In the genomic region with DNA sequence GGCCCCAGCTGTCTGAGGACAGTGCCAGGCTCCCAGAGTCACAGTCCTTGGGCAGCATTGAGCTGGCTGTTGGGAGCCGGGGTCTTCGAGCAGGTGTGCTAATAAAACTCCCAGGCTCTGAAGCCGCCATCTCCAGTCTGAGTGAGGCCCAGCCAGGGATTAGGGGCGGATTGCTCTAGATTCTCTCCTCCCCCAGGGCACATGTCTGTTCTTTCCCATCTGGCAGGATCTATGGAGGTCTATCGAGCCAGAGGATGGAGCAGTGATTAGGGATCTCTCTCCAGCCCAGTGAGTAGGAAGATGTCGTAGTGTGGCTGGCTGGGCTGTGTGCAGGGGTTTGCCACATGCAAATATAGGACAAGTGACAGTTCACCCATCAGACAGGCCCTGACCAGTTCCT, we compare ENCODE assay signal across 8 mouse cellular contexts. TPM values are rescaled to one million over a fixed set of nuclear protein-coding genes. Genes with fewer than 3 reads are reported as not detected.
DNase-seq lines count a peak whose midpoint lies in the region; ATAC-seq and TF ChIP-seq lines count a peak whose summit lies in the region.

No protein-coding gene starts in this region.

- TF ChIP-seq RAD21 in CH12.LX (IDR thresholded peaks at IDR 0.05; ENCODE audit: low read depth, low read length), result no peak

- TF ChIP-seq POLR2A in CH12.LX (IDR thresholded peaks at IDR 0.05; ENCODE audit: low read depth, low read length), result no peak

- peaks cover 21% of the 10 kb centered on the region; the same call in 1 of the 2 replicates for H3K36me3 ChIP-seq in heart, embryonic 13.5 days
- H3K36me3 ChIP-seq in CH12.LX (replicated peaks in 1 of 2; ENCODE audit: control insufficient read depth in 1 of 2, insufficient read depth in 1 of 2, low read length in 1 of 2), result no peaks in the 10 kb centered on the region
- H3K36me3 ChIP-seq in embryonic facial prominence, embryonic 10.5 days (replicated peaks), result peaks cover 73% of the 10 kb centered on the region
- peaks cover 89% of the 10 kb centered on the region for H3K36me3 ChIP-seq in liver, embryonic 12.5 days

- peak overlapping the region; percentile 40 for H3K4me3 ChIP-seq in heart, embryonic 13.5 days
- no peak overlapping the region for H3K4me3 ChIP-seq in CH12.LX (replicated peaks in 1 of 3; ENCODE audit: low read depth in 2 of 3, low read length in 2 of 3, poor library complexity in 1 of 3)
- peak overlapping the region; percentile 28; the same call in 1 of the 2 replicates for H3K4me3 ChIP-seq in embryonic facial prominence, embryonic 10.5 days
- H3K4me3 ChIP-seq in liver, embryonic 12.5 days, result peak overlapping the region; percentile 89

- no peaks in the 10 kb centered on the region for H3K79me2 ChIP-seq in CH12.LX (replicated peaks; ENCODE audit: control insufficient read depth, extremely low read depth, insufficient read depth, poor library complexity, severe bottlenecking)

- no peak for TF ChIP-seq CTCF in CH12.LX (conservative IDR thresholded peaks at IDR 0.05 in 1 of 2, IDR thresholded peaks at IDR 0.05 in 1 of 2; ENCODE audit: low read depth in 2 of 2, low read length in 2 of 2)

- intact Hi-C loops in heart, postnatal 14 days (cut with DNase I), result loop anchor here (2.0 kb wide), 4 partner anchors 24 to 228 kb away; a partner anchor contains a TSS

- in situ Hi-C loops in CH12.LX (cut with MboI; ENCODE audit: low pct_ligation_motif_present, low pct_unique_long_range_greater_than_20kb, low sequenced_read_pairs), result loop anchor here (10.0 kb wide), 1 partner anchor 228 kb away; no protein-coding TSS in a partner anchor

- H3K27me3 ChIP-seq in heart, embryonic 13.5 days (replicated peaks), result no peaks in the 10 kb centered on the region
- peaks cover 2% of the 10 kb centered on the region for H3K27me3 ChIP-seq in CH12.LX (replicated peaks)
- no peaks in the 10 kb centered on the region for H3K27me3 ChIP-seq in embryonic facial prominence, embryonic 10.5 days (replicated peaks; ENCODE audit: low read depth, poor library complexity, severe bottlenecking)
- H3K27me3 ChIP-seq in liver, embryonic 12.5 days (replicated peaks), result no peaks in the 10 kb centered on the region

- dilution Hi-C loops in CH12.LX (cut with MboI; ENCODE audit: extremely low pct_ligation_motif_present, extremely low pct_unique_long_range_greater_than_20kb, low sequenced_read_pairs), result no loop called here

- DNase-seq in heart, postnatal 14 days, result no peak
- no peak for DNase-seq in CH12.LX (ENCODE audit: extremely low read depth)
- DNase-seq in embryonic facial prominence, embryonic 10.5 days (ENCODE audit: low spot score), result no peak
- DNase-seq in urinary bladder, postnatal 36 days (ENCODE audit: low spot score in 2 of 2), result no peak
- no peak for DNase-seq in embryo, embryonic 9.5 days (ENCODE audit: extremely low spot score)

- WGBS in heart, embryonic 13.5 days, result 78% methylated on average over 6 of the region's 6 CpGs
- 77% methylated on average over 6 of the region's 6 CpGs for WGBS in embryonic facial prominence, embryonic 10.5 days
- 58% methylated on average over 6 of the region's 6 CpGs for WGBS in liver, embryonic 12.5 days (ENCODE audit: insufficient replicate concordance)

- peak overlapping the region; percentile 59 for H3K27ac ChIP-seq in heart, embryonic 13.5 days (replicated peaks)
- H3K27ac ChIP-seq in CH12.LX (ENCODE audit: insufficient read depth, low read depth), result no peak overlapping the region
- H3K27ac ChIP-seq in embryonic facial prominence, embryonic 10.5 days (replicated peaks), result peak overlapping the region; percentile 57; the same call in 1 of the 2 replicates
- peak overlapping the region; percentile 98 for H3K27ac ChIP-seq in liver, embryonic 12.5 days

- no peaks in the 10 kb centered on the region for H3K9me3 ChIP-seq in heart, embryonic 13.5 days
- no peaks in the 10 kb centered on the region for H3K9me3 ChIP-seq in CH12.LX (replicated peaks; ENCODE audit: low read length)
- no peaks in the 10 kb centered on the region for H3K9me3 ChIP-seq in embryonic facial prominence, embryonic 10.5 days
- no peaks in the 10 kb centered on the region for H3K9me3 ChIP-seq in liver, embryonic 12.5 days (replicated peaks)

- H3K4me2 ChIP-seq in heart, embryonic 13.5 days, result peak overlapping the region; percentile 50
- 0 out of 2 replicates have a peak overlapping the region, but pooled peaks have one; percentile 1 for H3K4me2 ChIP-seq in CH12.LX (ENCODE audit: insufficient read depth, low read depth, poor library complexity, severe bottlenecking)
- peak overlapping the region; percentile 75 for H3K4me2 ChIP-seq in liver, embryonic 12.5 days

- H3K4me1 ChIP-seq in heart, embryonic 13.5 days, result peaks cover 59% of the 10 kb centered on the region
- H3K4me1 ChIP-seq in CH12.LX (ENCODE audit: control insufficient read depth in 1 of 2, insufficient read depth in 2 of 2), result peaks cover 9 to 33% of the 10 kb centered on the region in 2 experiments
- peaks cover 34% of the 10 kb centered on the region for H3K4me1 ChIP-seq in embryonic facial prominence, embryonic 10.5 days
- H3K4me1 ChIP-seq in liver, embryonic 12.5 days, result peaks cover 96% of the 10 kb centered on the region

- H3K9ac ChIP-seq in heart, embryonic 13.5 days, result peak overlapping the region; percentile 65
- no peak overlapping the region for H3K9ac ChIP-seq in CH12.LX (ENCODE audit: insufficient read depth, low read depth)
- peak overlapping the region; percentile 91 for H3K9ac ChIP-seq in liver, embryonic 12.5 days

- no peak for ATAC-seq in heart, embryonic 13.5 days (ENCODE audit: extremely low read depth, insufficient number of reproducible peaks, low FRiP score, low TSS enrichment)
- ATAC-seq in liver, embryonic 12.5 days, result no peak
- ATAC-seq in megakaryocyte-erythroid progenitor cell, adult 5-6 weeks (replicated peaks; ENCODE audit: low FRiP score, low TSS enrichment, poor library complexity, severe bottlenecking), result no peak

- no peak for TF ChIP-seq EP300 in CH12.LX (IDR thresholded peaks at IDR 0.05; ENCODE audit: low read length)

TF ChIP-seq in CH12.LX, 34 proteins besides CTCF, POLR2A, EP300 and RAD21:
- TF ChIP-seq IRF4 (IDR thresholded peaks at IDR 0.05; ENCODE audit: low read depth, low read length), result peak; percentile 21; the same call in 1 of the 2 replicates
- no peak for TF ChIP-seq ZKSCAN1 (IDR thresholded peaks at IDR 0.05; ENCODE audit: borderline replicate concordance, low read depth, low read length)

RNA-seq across cellular contexts. Expression of a gene that starts 24.1 kb away (rescaled TPM):
- 31.5 and 35.8 TPM in 2 replicates for polyA plus RNA-seq in heart, embryonic 13.5 days (2015; fragmentation: Nextera tagmentation; extraction: Ambion mirVana)
- 10 to 100 TPM; 14.8 to 15.4 TPM for total RNA-seq in heart, postnatal 14 days (2021)
- total RNA-seq in CH12.LX (2012; rRNA removed) (0.21 and 0.34 TPM in 2 replicates), CH12.LX (2014; rRNA removed) (not detected in 2 replicates)
- polyA plus RNA-seq in CH12.LX (2012; ENCODE audit: insufficient read length, low read depth), result 0.14 and 0.37 TPM in 2 replicates
- 10.2 and 11.7 TPM in 2 replicates for polyA plus RNA-seq in embryonic facial prominence, embryonic 10.5 days (2016; fragmentation: Nextera tagmentation; extraction: Ambion mirVana)
- polyA plus RNA-seq in liver, embryonic 12.5 days (2016; fragmentation: Nextera tagmentation; extraction: Ambion mirVana), result 342 and 350 TPM in 2 replicates
- total RNA-seq in megakaryocyte-erythroid progenitor cell, adult 5-6 weeks (2014; fragmentation: Nextera tagmentation), result 7.3 and 12.5 TPM in 2 replicates
- 3.2 and 4.8 TPM in 2 replicates for total RNA-seq in megakaryocyte-erythroid progenitor cell, adult 5-6 weeks (2017)

RNA-seq across cellular contexts. Expression of a gene that starts 50.4 kb away (rescaled TPM):
- 8.5 and 9.1 TPM in 2 replicates for polyA plus RNA-seq in heart, embryonic 13.5 days (2015; fragmentation: Nextera tagmentation; extraction: Ambion mirVana)
- 10 to 100 TPM; 17.7 to 19.0 TPM for total RNA-seq in heart, postnatal 14 days (2021)
- total RNA-seq in CH12.LX (2012; rRNA removed), result 0.21 and 0.25 TPM in 2 replicates
- total RNA-seq in CH12.LX (2014; rRNA removed), result 0.12 and 0.19 TPM in 2 replicates
- 0.59 and 0.72 TPM in 2 replicates for polyA plus RNA-seq in CH12.LX (2012; ENCODE audit: insufficient read length, low read depth)
- 13.2 and 13.5 TPM in 2 replicates for polyA plus RNA-seq in embryonic facial prominence, embryonic 10.5 days (2016; fragmentation: Nextera tagmentation; extraction: Ambion mirVana)
- 5.8 and 6.6 TPM in 2 replicates for polyA plus RNA-seq in liver, embryonic 12.5 days (2016; fragmentation: Nextera tagmentation; extraction: Ambion mirVana)
- total RNA-seq in megakaryocyte-erythroid progenitor cell, adult 5-6 weeks (2014; fragmentation: Nextera tagmentation), result 3.8 and 12.1 TPM in 2 replicates
- 5.1 and 13.9 TPM in 2 replicates for total RNA-seq in megakaryocyte-erythroid progenitor cell, adult 5-6 weeks (2017)

RNA-seq across cellular contexts. Expression of a gene that starts 51.0 kb away (rescaled TPM):
- polyA plus RNA-seq in heart, embryonic 13.5 days (2015; fragmentation: Nextera tagmentation; extraction: Ambion mirVana), result 2.0 and 2.2 TPM in 2 replicates
- 1 to 10 TPM; 3.6 to 5.4 TPM for total RNA-seq in heart, postnatal 14 days (2021)
- total RNA-seq in CH12.LX (2012; rRNA removed) (0.25 and 0.30 TPM in 2 replicates), CH12.LX (2014; rRNA removed) (not detected in 2 replicates)
- not detected in 2 replicates for polyA plus RNA-seq in CH12.LX (2012; ENCODE audit: insufficient read length, low read depth)
- 12.6 and 19.6 TPM in 2 replicates for polyA plus RNA-seq in embryonic facial prominence, embryonic 10.5 days (2016; fragmentation: Nextera tagmentation; extraction: Ambion mirVana)
- 1.3 and 1.7 TPM in 2 replicates for polyA plus RNA-seq in liver, embryonic 12.5 days (2016; fragmentation: Nextera tagmentation; extraction: Ambion mirVana)
- total RNA-seq in megakaryocyte-erythroid progenitor cell, adult 5-6 weeks (2014; fragmentation: Nextera tagmentation), result 3.7 and 4.9 TPM in 2 replicates
- 0.70 and 4.4 TPM in 2 replicates for total RNA-seq in megakaryocyte-erythroid progenitor cell, adult 5-6 weeks (2017)

Comparison
In these comparisons a context has a peak if more than half of its experiments do, and no peak if none do; other contexts are left out.
1. H3K4me2 ChIP-seq: peak in every context shown above with its lines; median percentile 75 in liver, embryonic 12.5 days; 50 in heart, embryonic 13.5 days; 1 in CH12.LX.
2. H3K4me3 ChIP-seq: peak in heart, embryonic 13.5 days (single experiment), embryonic facial prominence, embryonic 10.5 days (single experiment) and liver, embryonic 12.5 days (single experiment); none in CH12.LX (0 of 3).